Mouse (Mus musculus) intestine, embryonic 16.5 days (tissue): ENCODE results near the gene Nkx6-2. TPM values are rescaled to one million over a fixed set of nuclear protein-coding genes. Genes with fewer than 3 reads are reported as not detected.

Experiments
- ATAC-seq: fragments of 200-750 bp; cut with Nextera tagmentation; 2 replicates; pipeline ENCODE4 v1.8.0; 2017; ENCODE audit warnings: moderate TSS enrichment, moderate library complexity
- H3K27ac ChIP-seq: fragments of 300-500 bp; sonication (generic); 2 replicates; pipeline ENCODE4 v1.5.1; 2014; ENCODE audit warnings: mild to moderate bottlenecking, low read length
- H3K27me3 ChIP-seq: fragments of 300-500 bp; sonication (generic); replicated peaks from 2 replicates; pipeline ENCODE4 v1.6.1; 2014; ENCODE audit warnings: low read length, control low read depth, mixed read lengths; ENCODE audit not compliant: control insufficient read depth, insufficient read depth
- H3K36me3 ChIP-seq: fragments of 300-500 bp; sonication (generic); 2 replicates; pipeline ENCODE4 v1.6.1; 2014; ENCODE audit warnings: low read length, control low read depth; ENCODE audit not compliant: control insufficient read depth, insufficient read depth
- H3K4me1 ChIP-seq: fragments of 300-500 bp; sonication (generic); 2 replicates; pipeline ENCODE4 v1.6.1; 2014; ENCODE audit warnings: low read length, control low read depth, mixed read lengths; ENCODE audit not compliant: control insufficient read depth, insufficient read depth
- H3K4me2 ChIP-seq: fragments of 300-500 bp; sonication (generic); 2 replicates; pipeline ENCODE4 v1.6.1; 2014; ENCODE audit warnings: low read depth, low read length, control low read depth
- H3K4me3 ChIP-seq: fragments of 300-500 bp; sonication (generic); 2 replicates; pipeline ENCODE4 v1.5.1; 2014; ENCODE audit warnings: mild to moderate bottlenecking, low read length
- H3K9ac ChIP-seq: fragments of 300-500 bp; sonication (generic); 2 replicates; pipeline ENCODE4 v1.6.1; 2014; ENCODE audit warnings: low read depth, low read length
- H3K9me3 ChIP-seq: fragments of 300-500 bp; sonication (generic); 2 replicates; pipeline ENCODE4 v1.6.1; 2016; ENCODE audit warnings: low read length, control low read depth; ENCODE audit not compliant: control insufficient read depth
- WGBS: fragments of 180-500 bp; shearing (Covaris S2); extraction: QIAGEN DNeasy Blood & Tissue Kit; methylation state at CpG from one replicate; pipeline ENCODE4 v1.1.7; 2014; 5-methylcytosine and 5-hydroxymethylcytosine counted together
- polyA plus RNA-seq: library from polyadenylated mRNA; unstranded; fragments of >200 nt; fragmentation: Nextera tagmentation; extraction: Ambion mirVana; gene quantifications from 2 replicates; pipeline ENCODE4 v1.2.1, GENCODE M21; 2015

Nkx6-2 gene
- polyA plus RNA-seq, 1 experiment from 2014 or later, result 0.13 TPM

GRCm38 (mm10) chr7:139536831-139537230 is 45.8 kb downstream of the Nkx6-2 start:
- no peaks in the 10 kb centered on the region for H3K36me3 ChIP-seq
- WGBS, result 92% methylated on average over 2 of the region's 2 CpGs
- no peak overlapping the region for H3K9ac ChIP-seq
- H3K27me3 ChIP-seq, result no peaks in the 10 kb centered on the region
- no peak overlapping the region for H3K4me2 ChIP-seq
- no peaks in the 10 kb centered on the region for H3K9me3 ChIP-seq
- H3K4me3 ChIP-seq, result no peak overlapping the region
- no peak for ATAC-seq
- H3K4me1 ChIP-seq, result no peaks in the 10 kb centered on the region
- no peak overlapping the region for H3K27ac ChIP-seq

DNA sequence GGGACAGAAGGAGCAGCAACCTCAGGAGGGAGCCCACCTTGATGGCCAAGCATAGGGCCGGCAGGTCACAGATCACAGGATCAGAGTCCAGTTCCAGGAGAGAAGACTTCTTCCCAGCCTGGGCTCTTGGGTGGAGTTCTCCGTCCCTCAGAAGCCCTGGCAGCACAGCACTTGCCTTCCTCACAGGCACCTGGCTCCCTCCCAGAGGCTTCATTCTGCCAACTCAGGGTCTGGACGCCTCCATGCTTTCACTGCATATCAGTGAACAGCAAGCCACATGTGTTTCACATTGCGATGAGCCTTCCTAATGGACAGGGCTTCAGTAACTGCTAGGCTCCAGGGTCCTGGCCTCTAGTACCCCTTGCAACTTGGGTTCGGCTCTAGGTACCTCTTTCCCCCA is 46.3 kb downstream of the Nkx6-2 start:
- H3K27me3 ChIP-seq, result no peaks in the 10 kb centered on the region
- no peak overlapping the region for H3K9ac ChIP-seq
- H3K4me3 ChIP-seq, result no peak overlapping the region
- WGBS, result 87% methylated on average over 5 of the region's 5 CpGs
- H3K4me2 ChIP-seq, result no peak overlapping the region
- no peak overlapping the region for H3K27ac ChIP-seq
- no peaks in the 10 kb centered on the region for H3K36me3 ChIP-seq
- no peak for ATAC-seq
- H3K9me3 ChIP-seq, result no peaks in the 10 kb centered on the region
- no peaks in the 10 kb centered on the region for H3K4me1 ChIP-seq

DNA sequence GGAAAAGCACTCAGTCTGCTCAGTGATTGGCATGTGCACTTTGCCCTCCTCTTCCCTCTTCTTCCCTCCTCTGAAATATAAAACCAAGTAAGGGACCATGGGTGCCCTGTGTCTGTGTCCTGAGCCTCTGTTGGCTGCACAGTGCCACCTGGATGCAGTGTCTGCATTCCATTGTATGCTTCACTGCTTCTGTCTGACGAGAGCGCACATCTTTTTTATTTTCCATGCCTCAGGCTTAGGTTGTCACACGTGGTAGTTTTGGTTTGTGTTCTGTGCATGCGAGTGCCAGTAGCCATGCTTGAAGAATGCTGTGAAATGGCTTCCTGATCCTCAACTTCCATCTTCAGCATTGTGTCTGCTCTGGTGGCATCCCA is 51.2 kb downstream of the Nkx6-2 start:
- Histone ChIP-seq H3K4me1 (no peaks in the 10 kb centered on the region), H3K27ac (no peak overlapping the region), H3K27me3 (no peaks in the 10 kb centered on the region), H3K4me2 (no peak overlapping the region), H3K9ac (no peak overlapping the region), H3K36me3 (no peaks in the 10 kb centered on the region), H3K4me3 (no peak overlapping the region), H3K9me3 (no peaks in the 10 kb centered on the region)
- no peak for ATAC-seq
- 76% methylated on average over 4 of the region's 4 CpGs for WGBS

GRCm38 (mm10) chr7:139530591-139531427 is 51.8 kb downstream of the Nkx6-2 start:
- Histone ChIP-seq H3K4me3 (no peak overlapping the region), H3K4me1 (no peaks in the 10 kb centered on the region), H3K9ac (no peak overlapping the region), H3K36me3 (no peaks in the 10 kb centered on the region), H3K4me2 (no peak overlapping the region), H3K27ac (no peak overlapping the region), H3K27me3 (no peaks in the 10 kb centered on the region), H3K9me3 (no peaks in the 10 kb centered on the region)
- 55% methylated on average over 16 of the region's 16 CpGs for WGBS
- no peak for ATAC-seq

Other genes with a start within 250 kb of the Nkx6-2 start
- 8.9 and 27.7 TPM in 2 replicates for gene Inpp5a, start 193.7 kb downstream of the Nkx6-2 start, polyA plus RNA-seq
- 0.13 and 0.23 TPM in 2 replicates for gene Cfap46, start 101.0 kb upstream of the Nkx6-2 start, polyA plus RNA-seq